Mouse (Mus musculus) heart, adult 18-20 months (tissue): ENCODE results near the gene Slc46a1. TPM values are rescaled to one million over a fixed set of nuclear protein-coding genes. Genes with fewer than 3 reads are reported as not detected.
A peak's percentile ranks its signal among the peaks of the same experiment; 100 is the strongest.

Experiments used
- DNase-seq, 2 experiments: peaks; one replicate each; pipeline ENCODE4 v3.0.0; 2021 to 2022; ENCODE audit warnings: mixed read lengths in 1 of 2
- long read RNA-seq, 2 experiments: library from polyadenylated mRNA; stranded (forward); transcript quantifications; one replicate each; pipeline ENCODE4 v2.0.0; 2021
- total RNA-seq, 2 experiments: library from RNA; stranded (reverse); gene quantifications; 2 replicates each; pipeline ENCODE4 v1.2.3; 2021

Gene Slc46a1
- 1 to 10 TPM; 2.5 to 2.7 TPM for total RNA-seq
- long read RNA-seq, experiment 1, transcript Slc46a1-201 (5 exons, 1,978 nt), result major isoform, 6 of 6 reads
- long read RNA-seq, experiment 1, partial matches to known transcripts, result 0 of 6 reads
- long read RNA-seq, experiment 1, other reads (novel, unspliced or antisense), result 0 of 6 reads
- long read RNA-seq, experiment 2, partial matches to known transcripts, result 0 of 3 reads
- long read RNA-seq, experiment 2, other reads (novel, unspliced or antisense), result 0 of 3 reads

DNA sequence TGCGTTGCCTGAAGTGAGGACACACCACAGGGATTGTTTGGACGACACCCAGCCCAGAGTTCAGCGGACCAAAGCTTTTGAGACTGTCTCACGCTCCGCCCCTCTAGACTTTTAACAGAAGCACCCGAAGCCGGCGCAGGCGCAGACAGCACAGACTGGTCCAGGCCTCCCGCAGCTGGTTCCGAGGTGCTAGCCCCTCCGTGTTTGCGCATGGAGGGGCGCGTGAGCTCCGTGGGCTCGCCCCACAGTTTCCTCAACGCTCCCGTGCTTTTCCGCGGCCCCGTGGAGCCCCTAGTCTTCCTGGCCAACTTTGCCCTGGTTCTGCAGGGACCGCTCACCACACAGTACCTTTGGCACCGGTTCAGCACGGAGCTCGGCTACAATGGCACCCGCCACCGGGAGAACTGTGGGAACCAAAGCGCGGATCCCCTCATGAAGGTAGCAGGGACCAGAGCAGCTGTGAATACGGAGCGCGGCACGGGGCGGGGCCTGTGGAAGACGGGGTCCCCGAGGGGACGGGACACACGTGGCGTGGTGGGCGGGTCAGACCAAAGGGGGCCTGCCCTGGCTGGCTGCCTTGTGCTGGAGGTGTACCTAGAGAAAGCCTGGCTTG is at the start of gene Slc46a1:
Slc46a1 (plus strand) TSS at position 130 of the 613 bp plus-strand sequence.
- DNase-seq, result peak; percentile 87

DNA sequence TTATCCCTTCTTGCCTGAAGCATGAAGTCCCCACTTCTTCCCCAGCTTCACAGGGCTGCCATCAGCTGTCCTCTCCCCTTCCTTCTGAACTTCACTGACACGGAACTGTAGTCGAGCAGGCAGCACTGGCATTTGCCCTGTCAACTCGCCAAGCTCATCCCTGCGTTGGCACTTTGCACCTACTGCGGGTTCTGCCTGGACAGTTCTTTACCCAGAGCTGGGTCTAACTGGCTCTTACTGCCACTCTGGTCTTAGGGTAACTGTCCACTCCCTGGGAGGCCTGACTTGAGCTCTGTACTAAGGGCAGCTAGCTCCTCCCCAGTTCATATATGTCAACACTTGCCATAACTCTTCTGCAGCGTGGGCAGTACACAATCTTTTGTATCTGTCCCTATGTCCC is 48.6 kb upstream of the Slc46a1 start:
- no peak for DNase-seq

DNA sequence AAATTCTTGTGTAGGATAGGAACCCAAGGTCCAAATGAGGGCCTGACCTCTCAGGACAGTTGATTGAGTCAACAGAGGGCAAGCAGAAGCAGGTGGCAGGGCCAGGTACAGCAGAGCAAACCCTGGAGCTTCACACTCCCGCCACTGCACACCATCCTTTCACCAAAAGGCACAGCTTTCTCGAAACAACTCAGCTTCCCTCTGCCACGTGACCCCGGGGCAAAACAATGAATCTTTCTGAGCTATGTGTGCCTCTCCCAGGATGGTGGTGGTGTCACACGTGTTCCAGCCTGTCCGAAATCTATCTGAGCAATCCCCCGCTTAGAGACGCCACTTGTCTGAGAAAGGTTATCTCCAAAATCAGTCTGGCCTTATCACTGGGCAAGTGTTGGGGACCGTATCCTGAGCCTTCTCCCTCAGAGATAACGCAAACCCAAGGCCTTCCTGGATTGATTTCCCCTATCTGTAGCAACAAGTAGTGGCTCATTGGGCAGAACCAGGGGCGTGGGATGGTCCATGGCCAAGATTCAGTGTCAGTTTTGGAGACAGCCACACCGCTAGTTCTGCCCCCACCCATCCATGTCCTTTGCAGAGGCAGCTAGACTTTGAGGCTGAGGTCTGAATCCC is 45.1 kb upstream of the Slc46a1 start:
- DNase-seq, result no peak

DNA sequence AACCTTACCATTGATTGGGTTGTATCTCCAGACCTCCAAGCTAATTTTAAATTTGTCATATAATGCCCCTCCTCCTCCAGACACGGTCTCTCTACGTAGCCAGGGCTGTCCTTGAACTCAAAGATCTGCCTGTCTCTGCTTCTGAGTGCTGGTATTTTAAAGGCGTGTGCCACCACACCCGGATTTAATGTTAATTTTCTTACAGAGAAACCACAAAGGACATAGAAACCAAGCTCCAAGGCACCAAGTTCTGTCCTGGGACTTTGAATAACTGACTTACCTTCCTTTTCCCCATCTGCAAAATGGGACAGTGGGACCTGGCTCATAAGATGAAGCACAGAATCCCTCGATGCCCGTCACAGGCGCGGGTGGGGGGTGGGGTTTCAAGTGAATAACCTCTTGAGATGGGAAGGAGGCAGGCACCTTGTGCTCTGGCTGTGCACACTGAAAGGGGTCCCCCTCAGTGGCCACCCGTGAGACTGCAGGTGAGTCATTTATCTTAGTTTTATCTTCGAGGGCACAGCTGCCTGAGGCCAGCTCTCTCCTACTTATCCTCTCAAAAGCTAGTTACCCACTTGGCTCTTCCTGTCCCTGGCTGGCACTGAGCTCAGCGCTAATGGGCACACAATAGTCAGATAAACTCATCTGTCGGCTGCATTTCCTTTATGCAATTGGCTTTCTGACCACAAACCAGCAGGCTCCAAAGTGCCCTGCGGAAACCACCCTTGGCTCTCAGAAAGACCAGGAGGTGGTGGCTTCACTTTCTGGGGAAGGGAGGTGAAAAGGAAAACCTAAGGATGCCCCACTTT is 44.1 kb upstream of the Slc46a1 start:
- DNase-seq, result no peak

DNA sequence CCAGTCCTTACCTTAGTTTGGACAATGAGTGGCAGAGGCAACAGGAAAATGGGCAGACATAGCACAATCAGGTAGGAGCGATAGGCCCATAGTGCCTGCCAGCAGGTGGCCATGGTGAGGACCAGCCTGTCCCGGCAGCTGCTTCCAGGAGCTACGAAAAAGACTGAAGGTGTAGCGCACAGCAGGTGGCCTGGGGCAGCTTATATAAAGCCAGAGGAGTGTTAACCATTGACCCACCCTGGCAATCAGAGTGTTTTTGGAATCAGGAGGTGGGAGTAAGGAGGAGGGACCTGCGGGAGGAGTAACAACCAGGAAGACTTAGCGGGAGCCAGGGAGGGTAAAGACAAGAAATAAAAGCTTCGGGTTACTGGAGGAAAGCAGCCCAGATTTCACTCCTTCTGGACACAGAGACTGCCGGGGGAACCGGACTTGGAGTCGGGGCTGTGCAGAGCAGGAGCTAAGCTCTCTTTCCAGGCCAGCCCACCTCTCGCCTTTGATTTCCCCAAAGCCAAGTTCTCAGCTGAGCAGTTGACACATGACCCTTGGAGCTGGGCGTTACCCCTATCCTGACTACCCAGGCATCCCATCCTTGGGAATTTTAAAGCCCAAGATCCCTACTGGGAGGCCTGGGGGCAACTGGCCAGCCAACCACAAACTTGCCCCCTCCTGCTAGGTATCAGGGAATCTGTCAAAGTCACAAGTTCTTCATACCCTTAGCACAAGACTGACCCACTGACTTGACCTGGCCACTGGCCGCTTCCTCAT is 43.3 kb upstream of the Slc46a1 start, which contains the start of gene Slc13a2:
Slc13a2 (minus strand) TSS at position 163 of the 765 bp plus-strand sequence.
- no peak for DNase-seq

DNA sequence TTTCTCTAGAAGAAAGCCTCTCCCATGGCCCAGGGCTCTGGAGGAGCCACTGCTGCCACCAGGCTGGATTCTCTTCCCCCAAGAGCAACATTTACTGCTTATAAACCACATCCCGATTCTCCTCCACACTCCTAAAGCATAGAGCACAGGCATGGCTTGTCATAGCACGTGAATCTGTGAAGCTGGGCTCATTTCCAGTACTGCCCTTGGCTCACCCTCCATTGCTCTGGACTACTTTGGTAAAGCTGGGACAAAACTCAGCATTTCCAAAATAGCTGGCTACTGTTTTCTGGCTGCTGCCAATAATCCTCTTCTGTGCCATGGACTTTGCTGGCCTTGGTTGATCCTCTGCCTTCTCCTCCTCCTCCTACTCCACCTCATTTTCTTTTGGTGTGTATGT is 41.1 kb upstream of the Slc46a1 start:
- peak in 1 of 2 experiments; percentile 10 for DNase-seq

DNA sequence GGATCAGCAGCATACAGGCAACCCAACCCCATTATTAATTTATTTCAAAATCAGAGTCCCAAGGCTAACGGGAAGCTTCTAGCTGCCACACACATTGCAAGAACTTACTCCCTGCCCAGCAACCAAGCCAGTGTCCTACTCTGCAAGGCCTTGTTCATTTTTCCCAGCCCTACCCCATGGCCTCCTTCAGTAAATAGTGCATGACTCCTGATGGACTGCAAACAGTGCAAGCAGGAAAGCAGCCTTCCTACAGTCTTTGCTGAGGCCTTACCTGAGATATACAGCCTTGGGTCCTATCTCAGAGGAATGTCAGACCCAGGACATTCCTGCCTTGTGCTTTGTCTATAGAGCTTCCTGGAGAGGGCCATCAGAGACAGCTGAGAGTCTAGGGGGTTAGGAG is 39.9 kb upstream of the Slc46a1 start:
- DNase-seq, result no peak

DNA sequence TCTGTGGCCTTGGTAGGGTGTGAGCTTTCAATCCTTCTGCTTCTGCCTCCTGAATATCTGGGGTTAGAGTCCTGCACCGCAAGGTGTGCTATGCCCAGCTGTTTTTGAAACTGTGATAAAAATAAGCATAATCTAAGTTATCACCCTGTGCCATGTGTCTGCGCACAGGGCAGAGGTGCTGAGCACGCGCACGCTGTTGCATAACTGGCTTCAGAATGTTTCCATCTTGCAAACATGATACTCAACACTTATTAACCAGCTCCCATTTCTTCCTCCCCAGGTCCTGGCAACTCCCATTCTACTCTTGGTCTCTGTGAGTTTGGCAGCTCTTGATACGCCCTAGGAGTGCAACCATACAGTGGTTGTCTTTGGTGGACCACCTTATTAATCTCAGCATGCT is 37.8 kb upstream of the Slc46a1 start:
- no peak for DNase-seq

DNA sequence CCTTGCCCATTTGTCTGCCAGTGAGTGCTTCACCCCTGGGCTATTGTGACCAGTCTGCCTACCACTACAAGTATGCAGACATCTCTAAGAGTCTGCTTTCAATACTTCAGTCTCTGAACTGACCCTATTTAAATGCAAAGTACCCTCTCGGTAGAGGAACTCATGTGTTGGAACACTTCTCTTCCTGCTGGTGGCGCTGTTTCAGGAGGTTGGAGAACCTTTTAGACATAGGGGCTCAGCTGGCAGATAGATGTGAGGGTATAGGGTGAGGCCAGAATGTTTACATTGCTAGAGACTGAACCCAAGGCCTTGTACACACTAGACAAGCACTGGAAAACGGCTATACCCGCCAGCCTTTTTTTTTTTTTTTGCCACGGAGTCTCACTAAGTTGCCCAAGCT is 37.2 kb upstream of the Slc46a1 start:
- no peak for DNase-seq

DNA sequence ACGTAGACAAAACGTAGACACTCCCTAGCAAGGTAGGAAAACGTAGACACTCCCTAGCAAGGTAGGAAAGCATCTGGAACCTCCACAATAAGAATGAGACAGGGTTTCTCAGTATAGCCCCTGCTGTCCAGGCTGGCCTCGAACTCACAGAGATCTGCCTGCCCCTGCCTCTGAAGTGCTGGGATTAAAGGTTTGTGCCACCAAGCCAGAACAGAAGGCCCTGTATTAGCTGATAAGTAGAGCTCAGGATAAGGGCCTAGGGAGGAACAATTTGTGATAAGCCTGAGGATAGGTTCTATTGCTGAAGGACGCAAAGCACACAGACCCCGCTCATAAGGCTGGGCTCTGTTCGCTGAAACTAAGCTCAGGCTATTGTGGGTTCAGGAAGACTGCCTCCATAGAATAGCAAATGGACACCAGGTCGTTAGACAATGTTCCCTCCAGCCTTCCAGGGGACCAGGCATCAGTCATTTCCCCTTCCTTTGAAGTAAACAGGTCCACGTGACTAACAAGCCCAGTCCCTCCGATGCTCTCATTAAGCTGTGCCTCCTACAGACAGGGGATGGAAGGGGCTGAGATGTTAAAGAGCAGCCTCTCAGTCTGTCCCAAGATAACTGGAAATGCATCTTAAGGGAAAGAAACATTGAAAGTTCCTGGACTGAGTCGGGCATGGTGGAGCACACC is 35.2 kb upstream of the Slc46a1 start:
- DNase-seq, result no peak

DNA sequence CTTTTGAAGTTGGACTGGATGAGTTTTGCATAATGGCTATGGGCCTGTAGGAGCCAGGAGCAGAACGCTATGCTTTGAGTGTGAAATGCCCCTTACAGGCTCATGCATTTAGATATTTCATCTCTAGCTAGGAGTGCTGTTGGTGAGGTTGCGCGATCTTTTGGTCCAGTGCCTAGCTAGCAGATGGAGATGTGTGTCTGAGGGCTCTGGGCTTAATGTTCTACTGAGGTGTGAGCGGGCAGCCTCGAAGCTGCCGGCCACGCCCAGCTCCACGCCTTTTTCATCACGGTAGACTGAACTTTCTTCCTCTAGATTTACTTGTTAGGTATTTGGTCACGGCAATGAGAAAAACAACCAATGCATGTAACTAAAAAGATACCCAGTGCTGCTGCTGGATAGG is 34.3 kb upstream of the Slc46a1 start:
- DNase-seq, result no peak

DNA sequence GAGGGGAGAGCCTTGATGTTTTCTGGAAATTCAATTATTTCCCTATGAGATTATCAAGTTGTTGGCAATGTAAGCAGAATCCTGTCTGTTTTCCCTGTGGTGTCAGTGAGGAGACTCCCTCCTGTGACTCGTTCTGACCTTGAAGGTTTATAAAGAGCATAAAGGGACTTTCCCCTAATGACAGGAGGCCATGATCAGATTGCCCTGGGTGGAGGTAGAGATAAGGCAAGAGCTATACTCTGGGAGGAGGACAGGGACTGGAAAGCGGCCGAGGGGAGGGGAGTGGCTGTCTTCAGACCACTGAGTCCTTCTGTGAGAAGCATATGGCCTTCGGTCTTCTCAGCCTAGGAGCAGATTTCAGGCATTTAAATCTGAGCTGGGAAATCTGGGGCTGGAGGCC is 31.4 kb upstream of the Slc46a1 start:
- DNase-seq, result no peak

DNA sequence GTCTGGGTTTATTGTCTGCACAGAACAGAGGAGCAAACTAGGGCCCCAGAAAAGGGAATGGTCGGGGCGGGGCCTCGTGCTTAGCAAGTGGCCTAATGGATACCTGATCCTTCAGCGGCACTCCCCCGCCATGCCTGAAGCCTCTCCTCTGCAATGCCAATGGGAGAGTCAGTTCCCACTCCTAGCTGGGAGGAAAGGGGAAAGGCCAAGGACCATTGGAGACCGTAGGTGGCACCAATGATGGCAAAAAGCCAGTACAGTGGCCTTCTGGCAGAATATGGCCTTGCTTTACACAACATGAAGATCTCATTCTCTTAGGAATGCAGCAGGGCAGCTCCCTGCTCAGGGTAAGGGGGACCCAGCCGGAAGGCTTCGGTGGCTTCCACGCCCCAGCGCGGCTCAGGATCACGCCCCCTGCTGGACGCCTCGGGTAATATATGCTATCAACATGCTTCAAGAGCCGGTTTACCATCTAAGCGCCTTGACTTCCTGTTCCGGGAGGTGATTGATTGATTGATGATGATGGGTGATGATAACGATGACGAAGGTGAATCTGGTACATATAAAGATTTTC is 29.6 kb upstream of the Slc46a1 start:
- DNase-seq, result peak in 1 of 2 experiments; percentile 9

DNA sequence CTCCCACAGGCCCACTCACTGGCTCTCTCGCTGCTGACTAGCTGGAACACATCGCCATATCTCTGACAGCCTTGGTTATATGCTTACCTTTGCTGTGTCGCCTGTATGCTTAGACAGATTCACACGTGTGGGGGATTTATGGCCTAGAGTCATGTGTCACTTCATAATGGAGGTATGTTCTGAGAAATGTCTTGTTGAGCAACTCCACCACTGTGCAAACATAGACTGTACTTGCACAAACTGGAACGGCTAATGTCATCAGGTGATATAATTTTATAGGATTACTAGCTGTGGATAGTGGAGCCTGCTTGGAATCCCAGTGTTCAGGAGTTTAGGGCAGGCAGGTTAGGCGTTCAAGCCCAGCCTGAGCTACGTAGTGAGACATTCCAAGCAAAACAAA is 28.3 kb upstream of the Slc46a1 start:
- DNase-seq, result no peak

DNA sequence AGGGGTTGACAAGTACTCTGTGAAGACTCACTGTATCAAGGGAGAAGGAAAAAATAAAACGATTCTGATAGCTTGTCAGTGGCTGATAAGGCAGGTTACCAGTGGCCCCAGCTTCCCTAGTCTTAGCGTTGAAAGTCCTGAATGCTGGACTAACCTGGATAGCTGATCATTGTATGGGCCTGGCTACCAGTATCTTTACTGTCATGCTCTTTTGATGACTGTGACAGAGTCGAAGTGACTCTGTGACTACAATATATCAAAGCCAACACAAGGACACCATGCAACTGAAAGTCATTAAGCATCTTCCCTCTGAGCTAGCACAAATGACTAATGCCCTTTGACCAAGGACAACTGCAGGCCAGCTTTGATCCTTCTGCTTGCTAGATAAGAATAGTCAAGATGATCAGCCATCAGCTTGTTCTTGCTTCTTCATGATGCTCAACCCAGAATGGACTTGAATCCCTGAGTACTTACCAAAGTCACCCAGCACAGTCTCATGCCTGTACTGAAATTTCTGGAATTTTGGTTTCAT is 27.0 kb upstream of the Slc46a1 start:
- DNase-seq, result no peak

DNA sequence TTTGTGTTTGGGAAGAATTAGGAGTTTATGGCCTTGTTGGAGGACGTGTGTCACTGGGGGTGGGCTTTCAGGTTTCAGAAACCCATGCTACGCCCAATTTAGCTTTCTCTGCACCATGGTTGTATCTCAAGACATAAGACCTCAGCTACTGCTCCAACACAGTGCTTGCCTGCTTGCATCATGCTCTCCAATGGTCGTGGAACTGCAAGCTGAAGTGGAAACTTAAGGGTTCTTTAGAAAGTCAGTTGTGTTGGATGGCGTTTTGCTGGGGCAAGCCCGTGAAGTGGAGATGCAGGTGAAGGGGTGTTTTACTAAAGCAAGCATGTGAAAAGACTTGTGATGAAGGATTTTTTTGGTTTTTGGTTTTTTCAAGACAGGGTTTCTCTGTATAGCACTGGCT is 22.4 kb upstream of the Slc46a1 start:
- no peak for DNase-seq

DNA sequence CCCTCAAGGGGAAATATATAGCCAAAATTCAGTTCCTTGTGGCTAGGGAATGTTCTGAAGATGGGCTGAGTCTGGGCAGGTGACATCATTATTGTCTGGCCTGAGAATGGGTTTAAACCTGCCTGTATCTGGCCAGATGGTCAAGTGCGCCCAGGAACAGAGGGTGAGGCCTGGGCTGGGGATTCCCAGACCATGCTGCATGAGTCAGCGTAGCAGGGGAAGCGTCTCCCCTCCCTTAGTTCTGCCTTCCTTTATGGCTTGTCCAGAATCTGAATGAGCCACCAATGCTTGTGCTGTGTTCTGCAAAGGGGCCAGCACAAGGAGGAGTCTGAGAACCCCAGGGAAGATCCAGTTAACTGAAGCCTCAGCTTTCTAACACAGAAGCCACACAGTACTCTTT is 18.3 kb upstream of the Slc46a1 start:
- no peak for DNase-seq

DNA sequence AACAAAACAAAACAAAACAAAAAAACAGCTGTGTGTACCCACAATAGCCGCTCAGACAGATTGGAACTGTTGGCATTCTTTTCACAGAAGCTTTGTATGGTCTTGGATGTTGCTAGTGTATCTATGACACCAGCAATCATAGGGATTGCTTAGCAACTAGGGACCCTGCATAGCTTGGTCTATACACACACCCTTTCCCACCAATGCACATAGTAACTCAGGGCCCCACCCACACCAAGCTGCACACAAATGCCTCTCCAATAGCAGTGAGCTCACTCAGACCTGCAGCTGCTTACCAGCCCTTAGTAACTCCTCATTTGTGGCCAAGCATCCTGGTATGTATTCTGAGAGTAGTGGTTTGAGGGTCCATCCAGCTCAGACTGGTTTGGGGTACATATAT is 17.3 kb upstream of the Slc46a1 start:
- no peak for DNase-seq

DNA sequence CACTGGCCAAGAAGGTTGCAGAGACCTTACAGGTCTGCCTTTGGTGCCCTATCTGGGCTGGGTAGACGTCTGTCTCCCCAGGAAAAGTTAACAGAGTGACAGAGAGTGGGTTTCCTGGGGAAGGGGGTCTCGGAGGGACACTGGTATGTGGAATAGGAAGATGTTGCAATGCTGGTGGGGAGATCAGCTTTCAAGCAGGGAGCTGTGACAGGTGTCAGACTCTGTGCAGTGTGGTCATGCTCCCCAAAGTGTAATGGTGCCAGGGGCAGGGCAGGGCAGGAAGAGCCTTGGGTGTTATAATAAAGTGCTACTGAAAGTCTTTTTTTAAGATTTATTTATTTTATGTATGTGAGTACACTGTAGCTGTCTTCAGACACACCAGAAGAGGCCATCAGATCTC is 15.2 kb upstream of the Slc46a1 start:
- DNase-seq, result no peak

DNA sequence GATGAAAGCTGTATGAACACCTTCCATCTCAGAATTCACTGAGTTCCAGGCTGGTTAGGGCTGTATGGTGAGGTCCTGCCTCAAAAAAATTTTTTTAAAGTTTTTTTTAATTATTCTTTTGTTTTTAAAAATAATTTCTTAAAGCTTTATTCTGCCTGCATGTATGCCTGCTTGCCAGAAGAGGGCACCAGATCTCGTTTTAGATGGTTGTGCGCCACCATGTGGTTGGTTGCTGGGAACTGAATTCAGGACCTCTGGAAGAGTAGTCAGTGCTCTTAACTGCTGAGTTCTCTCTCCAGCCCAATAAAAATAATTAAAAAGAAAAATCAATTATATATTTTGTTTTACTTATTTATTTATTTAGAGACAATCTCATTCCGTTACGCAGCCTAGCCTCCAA is 11.8 kb upstream of the Slc46a1 start:
- DNase-seq, result peak; percentile 49 to 76

DNA sequence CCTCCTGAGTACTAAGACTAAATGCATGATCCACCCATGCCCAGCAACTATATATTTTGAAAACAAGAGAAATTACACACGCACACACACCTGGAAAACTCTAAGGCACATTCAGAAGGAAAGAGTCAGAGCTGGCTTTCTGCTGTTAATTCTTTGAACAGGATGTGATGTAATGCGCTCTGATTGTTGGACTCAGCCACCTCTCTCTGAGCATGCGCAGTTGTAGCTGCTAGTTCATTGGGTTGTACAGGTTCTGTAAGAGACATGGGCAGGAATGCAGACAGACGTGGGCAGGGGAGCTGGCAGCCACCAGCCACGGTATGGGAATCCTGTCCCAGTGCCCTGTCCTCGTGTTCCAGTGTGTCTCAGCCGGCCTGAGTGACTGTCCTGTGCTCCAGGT is 11.2 kb upstream of the Slc46a1 start:
- DNase-seq, result no peak
